Mouse (Mus musculus): ENCODE data around the gene Ap1s2.

The Ap1s2 gene

GRCm38 (mm10) chrX:163981092-163981491, 72.3 kb downstream of the Ap1s2 start:
- no peak for DNase-seq (ENCODE audit: extremely low spot score)

- DNase-seq (ENCODE audit: extremely low spot score), result no peak
Measured at GRCm38 (mm10) chrX:163981500-163981899, 72.7 kb downstream of the Ap1s2 start.

- DNase-seq (ENCODE audit: extremely low spot score), result no peak
Measured at GRCm38 (mm10) chrX:163982129-163982528, 73.3 kb downstream of the Ap1s2 start.

Data from embryo, embryonic 9.5 days (tissue).